Mouse (Mus musculus): Measurements from ENCODE around the gene Cmtm8. TPM values are rescaled to one million over a fixed set of nuclear protein-coding genes. Genes with fewer than 3 reads are reported as not detected.

The Cmtm8 gene
- total RNA-seq, 2 experiments from 2014 or later, result 2.2 to 2.5 TPM

- intact Hi-C loops (cut with DNase I), result no loop called here
- no peak for DNase-seq (ENCODE audit: low spot score in 2 of 2)
These were observed 16.6 kb downstream of the Cmtm8 start for GRCm38 (mm10) chr9:114827242-114827852.

- no peak for DNase-seq (ENCODE audit: low spot score in 2 of 2)
- intact Hi-C loops (cut with DNase I), result no loop called here
These were observed 19.8 kb downstream of the Cmtm8 start for GRCm38 (mm10) chr9:114824166-114824565.

GRCm38 (mm10) chr9:114821548-114822289 is 22.2 kb downstream of the Cmtm8 start:
- no peak for DNase-seq (ENCODE audit: low spot score in 2 of 2)
- intact Hi-C loops (cut with DNase I), result no loop called here

- DNase-seq (ENCODE audit: low spot score in 2 of 2), result no peak
- intact Hi-C loops (cut with DNase I), result no loop called here
These were observed 25.0 kb downstream of the Cmtm8 start for GRCm38 (mm10) chr9:114818918-114819317.

GRCm38 (mm10) chr9:114817012-114817411 is 26.9 kb downstream of the Cmtm8 start:
- intact Hi-C loops (cut with DNase I), result no loop called here
- DNase-seq (ENCODE audit: low spot score in 2 of 2), result no peak

- intact Hi-C loops (cut with DNase I), result no loop called here
- no peak for DNase-seq (ENCODE audit: low spot score in 2 of 2)
These were observed 27.8 kb downstream of the Cmtm8 start for GRCm38 (mm10) chr9:114816121-114816520.

GRCm38 (mm10) chr9:114815315-114815714 is 28.6 kb downstream of the Cmtm8 start:
- intact Hi-C loops (cut with DNase I), result no loop called here
- DNase-seq (ENCODE audit: low spot score in 2 of 2), result no peak

- intact Hi-C loops (cut with DNase I), result no loop called here
- DNase-seq (ENCODE audit: low spot score in 2 of 2), result no peak
These were observed 32.0 kb downstream of the Cmtm8 start for GRCm38 (mm10) chr9:114812001-114812400.

GRCm38 (mm10) chr9:114810837-114811236 is 33.1 kb downstream of the Cmtm8 start:
- intact Hi-C loops (cut with DNase I), result no loop called here
- no peak for DNase-seq (ENCODE audit: low spot score in 2 of 2)

- intact Hi-C loops (cut with DNase I), result no loop called here
These were observed 35.3 kb downstream of the Cmtm8 start for GRCm38 (mm10) chr9:114808671-114809070.

GRCm38 (mm10) chr9:114807261-114807660 is 36.7 kb downstream of the Cmtm8 start:
- DNase-seq (ENCODE audit: low spot score in 2 of 2), result no peak
- intact Hi-C loops (cut with DNase I), result no loop called here

More at GRCm38 (mm10) chr9:114808671-114809070, 35.3 kb downstream of the Cmtm8 start:
- DNase-seq (ENCODE audit: low spot score in 2 of 2), result no peak

GRCm38 (mm10) chr9:114805151-114805671 is 38.7 kb downstream of the Cmtm8 start:
- intact Hi-C loops (cut with DNase I), result no loop called here
- DNase-seq (ENCODE audit: low spot score in 2 of 2), result peak; percentile 49 to 64

- no peak for DNase-seq (ENCODE audit: low spot score in 2 of 2)
- intact Hi-C loops (cut with DNase I), result no loop called here
These were observed 41.8 kb downstream of the Cmtm8 start for GRCm38 (mm10) chr9:114802191-114802590.

- DNase-seq (ENCODE audit: low spot score in 2 of 2), result no peak
- intact Hi-C loops (cut with DNase I), result no loop called here
These were observed 42.7 kb downstream of the Cmtm8 start for GRCm38 (mm10) chr9:114801301-114801700.

- DNase-seq (ENCODE audit: low spot score in 2 of 2), result no peak
- intact Hi-C loops (cut with DNase I), result loop anchor here (5.0 kb wide), 1 partner anchor 158 kb away; no protein-coding TSS in a partner anchor
These were observed 44.4 kb downstream of the Cmtm8 start for GRCm38 (mm10) chr9:114799498-114800107.

- no peak for DNase-seq (ENCODE audit: low spot score in 2 of 2)
- intact Hi-C loops (cut with DNase I), result loop anchor here (5.0 kb wide), 1 partner anchor 158 kb away; no protein-coding TSS in a partner anchor
These were observed 45.1 kb downstream of the Cmtm8 start for GRCm38 (mm10) chr9:114798845-114799244.

- intact Hi-C loops (cut with DNase I), result loop anchor here (1.0 to 5.0 kb wide), 3 partner anchors 89 to 464 kb away; no protein-coding TSS in a partner anchor
- DNase-seq (ENCODE audit: low spot score in 2 of 2), result peak; percentile 89 to 92
These were observed 46.5 kb downstream of the Cmtm8 start for GRCm38 (mm10) chr9:114797329-114798004.

- no peak for DNase-seq (ENCODE audit: low spot score in 2 of 2)
- intact Hi-C loops (cut with DNase I), result loop anchor here (1.0 to 5.0 kb wide), 3 partner anchors 90 to 465 kb away; no protein-coding TSS in a partner anchor
These were observed 47.4 kb downstream of the Cmtm8 start for GRCm38 (mm10) chr9:114796473-114797050.

- no peak for DNase-seq (ENCODE audit: low spot score in 2 of 2)
- intact Hi-C loops (cut with DNase I), result no loop called here
These were observed 49.5 kb downstream of the Cmtm8 start for GRCm38 (mm10) chr9:114794491-114794890.
